Comparison of ENCODE assay signal across 34 mouse cellular contexts in genomic region chr8:86740899-86741298, GRCm38 (mm10). TPM values are rescaled to one million over a fixed set of nuclear protein-coding genes. Genes with fewer than 3 reads are reported as not detected.
"Had no signal": no experiment of that assay in that cellular context is flagged by ENCODE, and none has a peak within 500 bp of the region (broad histone marks: within the 10 kb centered on the region; RNA-seq: fewer than 3 reads in every experiment).

No protein-coding gene starts in this region.

- H3K36me3 ChIP-seq: limb, embryonic 12.5 days; limb, embryonic 13.5 days; limb, embryonic 15.5 days; liver, embryonic 12.5 days; liver, embryonic 13.5 days; liver, embryonic 15.5 days; lung, embryonic 15.5 days; midbrain, embryonic 10.5 days; midbrain, embryonic 12.5 days; midbrain, embryonic 13.5 days; midbrain, embryonic 15.5 days; neural tube, embryonic 12.5 days had no signal

- H3K27me3 ChIP-seq: limb, embryonic 12.5 days; limb, embryonic 13.5 days; limb, embryonic 15.5 days; liver, embryonic 12.5 days; liver, embryonic 13.5 days; liver, embryonic 15.5 days; lung, embryonic 15.5 days; megakaryocyte, embryonic 14.5 days; midbrain, embryonic 12.5 days; midbrain, embryonic 13.5 days; midbrain, embryonic 15.5 days; neural tube, embryonic 12.5 days had no signal

- DNase-seq: left cerebral cortex, postnatal 4 days; liver; liver, embryonic 13.5 days; liver, postnatal 0 days; lung, adult 18-20 months; lung, adult 2 months; lung, embryonic 14.5 days; lung, postnatal 10 days; lung, postnatal 14 days; lung, postnatal 36 days; lung, postnatal 4 days; midbrain, embryonic 14.5 days had no signal

- H3K9me3 ChIP-seq: limb, embryonic 10.5 days; limb, embryonic 12.5 days; limb, embryonic 13.5 days; limb, embryonic 15.5 days; liver, embryonic 12.5 days; liver, embryonic 13.5 days; liver, embryonic 15.5 days; lung, embryonic 15.5 days; megakaryocyte, embryonic 14.5 days; midbrain, embryonic 10.5 days; midbrain, embryonic 12.5 days; midbrain, embryonic 13.5 days; midbrain, embryonic 15.5 days; neural tube, embryonic 12.5 days had no signal

- H3K27ac ChIP-seq: limb, embryonic 10.5 days; limb, embryonic 12.5 days; limb, embryonic 13.5 days; limb, embryonic 15.5 days; liver, embryonic 12.5 days; liver, embryonic 13.5 days; liver, embryonic 14.5 days; liver, embryonic 15.5 days; lung, embryonic 15.5 days; macrophage; midbrain, embryonic 10.5 days; midbrain, embryonic 12.5 days; midbrain, embryonic 13.5 days; midbrain, embryonic 15.5 days; neural tube, embryonic 12.5 days had no signal

- H3K9ac ChIP-seq: limb, embryonic 12.5 days; limb, embryonic 13.5 days; limb, embryonic 15.5 days; liver, embryonic 12.5 days; liver, embryonic 13.5 days; liver, embryonic 14.5 days; liver, embryonic 15.5 days; liver, postnatal 0 days; lung, embryonic 14.5 days; lung, embryonic 15.5 days; midbrain, embryonic 12.5 days; midbrain, embryonic 13.5 days; midbrain, embryonic 15.5 days; neural tube, embryonic 12.5 days had no signal

- H3K4me2 ChIP-seq: limb, embryonic 12.5 days; limb, embryonic 13.5 days; limb, embryonic 15.5 days; liver, embryonic 11.5 days; liver, embryonic 12.5 days; liver, embryonic 13.5 days; liver, embryonic 15.5 days; lung, embryonic 14.5 days; lung, embryonic 15.5 days; midbrain, embryonic 11.5 days; midbrain, embryonic 12.5 days; midbrain, embryonic 13.5 days; midbrain, embryonic 15.5 days; neural tube, embryonic 12.5 days had no signal

- H3K4me3 ChIP-seq: limb, embryonic 10.5 days; limb, embryonic 12.5 days; limb, embryonic 13.5 days; limb, embryonic 15.5 days; liver, embryonic 12.5 days; liver, embryonic 13.5 days; liver, embryonic 15.5 days; lung, embryonic 15.5 days; midbrain, embryonic 10.5 days; midbrain, embryonic 12.5 days; midbrain, embryonic 13.5 days; midbrain, embryonic 15.5 days; neural tube, embryonic 12.5 days had no signal

- ATAC-seq: liver, embryonic 12.5 days; liver, postnatal 0 days; lung, postnatal 0 days; midbrain, embryonic 13.5 days; midbrain, embryonic 15.5 days; midbrain, embryonic 16.5 days had no signal

RNA-seq across cellular contexts. Expression of gene Gm10638, which starts 4.6 kb away (rescaled TPM):
- total RNA-seq: liver, adult 2 months; megakaryocyte, adult 5-6 weeks; monocyte, adult 5-6 weeks had no signal
- polyA plus RNA-seq: macrophage had no signal
